Mouse (Mus musculus): ENCODE results near the gene Inpp4b.
"Not testable (repeated sequence)": the region's sequence is repeated elsewhere in the genome, so short reads cannot be mapped to it uniquely, and the experiment has no call there.

The Inpp4b gene

DNA sequence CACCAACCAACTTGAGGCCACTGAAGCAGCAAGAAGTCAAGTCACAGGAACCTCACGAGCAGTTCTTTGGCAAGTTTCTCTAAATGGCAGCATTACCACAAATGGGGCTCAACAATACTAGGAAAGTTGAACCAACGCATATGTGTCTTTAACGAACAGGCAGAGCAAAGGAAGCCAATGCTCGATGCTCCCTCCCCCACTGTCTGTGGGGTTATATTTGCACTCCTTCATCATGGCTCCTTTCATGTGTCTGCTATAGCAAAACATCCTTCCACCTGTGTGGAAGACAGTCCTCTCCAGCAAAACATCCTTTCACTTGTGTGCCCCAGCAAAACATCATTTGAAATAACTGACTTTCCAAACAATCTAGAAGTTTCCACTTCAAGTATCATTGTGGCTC, 440.4 kb downstream of the Inpp4b start:
- no peak for DNase-seq

GRCm38 (mm10) chr8:81784775-81785174, 442.4 kb downstream of the Inpp4b start:
- DNase-seq: no peak

DNA sequence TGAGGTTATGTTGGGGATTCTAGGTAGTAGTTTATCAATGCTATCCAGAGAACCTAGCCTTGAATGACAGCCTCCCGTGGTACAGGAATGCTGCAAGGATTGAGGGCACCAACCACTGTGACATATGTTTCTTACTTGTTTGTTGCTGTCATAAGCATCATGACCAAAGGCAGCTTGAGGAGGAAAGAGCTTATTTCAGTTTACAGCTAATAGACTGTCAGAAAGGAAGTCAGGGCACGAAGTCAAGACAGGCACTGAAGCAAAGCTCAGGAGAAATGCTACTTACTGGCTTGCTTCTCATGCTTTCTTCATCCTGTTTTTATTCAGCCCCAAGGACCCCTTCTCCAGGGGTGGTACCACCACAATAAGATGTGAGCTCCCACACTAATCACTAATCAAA, 446.1 kb downstream of the Inpp4b start:
- no peak for DNase-seq

- no peak for DNase-seq
Observed at GRCm38 (mm10) chr8:81792649-81793048, 450.3 kb downstream of the Inpp4b start.

GRCm38 (mm10) chr8:81798501-81798900, 456.1 kb downstream of the Inpp4b start:
- DNase-seq: no peak

- no peak for DNase-seq
Observed at GRCm38 (mm10) chr8:81800792-81801191, 458.4 kb downstream of the Inpp4b start.

DNA sequence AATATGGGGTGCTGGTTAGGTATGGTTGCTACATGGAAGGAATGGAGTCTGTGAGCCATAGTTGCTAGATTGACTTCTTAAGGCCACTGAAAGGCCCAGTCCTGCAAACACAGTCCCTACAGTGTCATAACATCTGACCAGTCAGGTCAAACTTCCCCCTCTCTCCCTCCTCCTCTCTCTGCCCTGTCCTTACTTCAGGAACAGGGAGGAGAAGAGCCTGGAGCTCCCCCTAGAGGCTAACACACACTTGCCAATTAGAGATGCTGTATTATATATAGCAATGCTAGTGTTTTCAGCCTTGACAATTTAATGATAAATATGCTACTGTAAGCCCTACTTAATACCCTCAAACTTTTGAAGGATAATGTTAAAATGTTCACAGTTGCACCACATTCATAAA, 464.4 kb downstream of the Inpp4b start:
- peak; percentile 21 for DNase-seq

GRCm38 (mm10) chr8:81807578-81807977, 465.2 kb downstream of the Inpp4b start:
- no peak for DNase-seq

- no peak for DNase-seq
Observed at GRCm38 (mm10) chr8:81808406-81808805, 466.1 kb downstream of the Inpp4b start.

GRCm38 (mm10) chr8:81809414-81809813, 467.1 kb downstream of the Inpp4b start:
- not testable (repeated sequence) for DNase-seq

DNA sequence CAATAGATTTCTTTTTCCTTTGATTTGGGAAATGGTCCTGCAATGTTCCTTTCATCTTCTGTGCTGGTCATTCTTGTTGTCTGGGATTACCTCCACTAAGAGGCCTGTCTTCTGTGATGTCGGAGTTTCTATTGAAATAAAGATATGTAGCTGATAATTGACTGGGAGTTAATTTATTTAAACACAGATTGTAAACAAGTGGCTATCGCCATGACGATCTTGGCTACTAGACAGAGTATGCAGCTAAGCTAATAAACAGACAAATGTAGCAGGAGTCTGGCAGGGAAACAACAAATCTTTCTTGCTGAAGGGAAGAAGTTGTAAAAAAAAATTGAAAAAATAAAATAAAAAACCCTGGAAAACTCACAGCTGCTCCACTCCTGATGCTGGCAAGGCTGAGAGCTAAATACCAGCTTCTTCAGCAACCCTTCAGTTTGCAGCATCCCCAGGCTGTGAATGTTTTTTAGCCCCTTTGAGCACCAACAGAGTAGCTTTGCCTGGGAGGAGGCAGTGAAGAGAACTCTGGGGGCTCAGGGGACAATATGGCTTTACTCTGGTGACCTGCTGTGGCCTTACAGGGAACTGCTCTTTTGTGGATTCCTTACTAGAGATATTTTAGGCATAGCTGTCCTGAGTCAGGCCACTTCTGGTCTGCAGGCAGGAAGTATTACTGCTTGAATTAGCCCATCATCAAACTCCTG, 469.8 kb downstream of the Inpp4b start:
- DNase-seq: no peak

- no peak for DNase-seq
Observed at GRCm38 (mm10) chr8:81814742-81815141, 472.4 kb downstream of the Inpp4b start.

GRCm38 (mm10) chr8:81815551-81815950, 473.2 kb downstream of the Inpp4b start:
- DNase-seq: no peak

DNA sequence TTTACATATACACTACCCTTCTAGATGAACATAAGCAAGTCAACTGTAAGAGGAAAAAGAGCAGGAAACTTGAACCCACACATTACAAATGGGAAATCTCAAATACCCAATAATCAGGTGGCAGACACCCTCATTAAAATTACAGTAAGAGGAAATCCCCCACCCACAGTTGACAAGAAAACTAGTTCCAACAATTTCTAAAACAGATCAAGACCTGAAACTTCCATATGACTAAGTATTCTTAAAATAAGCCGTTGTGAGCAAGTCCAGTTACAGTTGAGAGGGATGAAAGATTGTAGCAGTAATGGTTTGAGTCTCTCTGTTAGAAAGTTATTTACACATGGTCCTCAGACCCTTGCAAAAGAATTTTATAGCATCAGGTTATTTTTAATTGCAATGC, 480.8 kb downstream of the Inpp4b start:
- DNase-seq: no peak

DNA sequence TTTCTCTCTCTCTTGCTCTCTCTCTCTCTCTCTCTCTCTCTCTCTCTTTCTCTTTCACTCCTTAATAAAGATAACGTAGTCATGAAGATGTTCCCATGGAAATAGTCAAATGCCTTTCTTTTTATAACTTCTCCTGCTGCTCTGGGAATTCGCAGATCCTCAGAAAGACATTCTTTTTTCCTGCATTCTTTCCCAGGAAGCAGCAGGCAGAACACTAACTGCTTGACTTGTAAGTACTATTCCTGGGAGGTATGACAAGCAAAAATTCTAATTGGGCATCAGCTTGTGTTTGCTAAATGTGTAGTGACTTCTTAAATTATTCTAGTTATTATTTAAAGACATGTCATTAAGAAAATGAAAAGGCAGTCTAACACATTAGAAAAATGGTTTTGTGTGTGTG, 482.6 kb downstream of the Inpp4b start:
- no peak for DNase-seq

- DNase-seq: no peak
Observed at GRCm38 (mm10) chr8:81826406-81826805, 484.1 kb downstream of the Inpp4b start.

- DNase-seq: no peak
Observed at GRCm38 (mm10) chr8:81827306-81827913, 485.1 kb downstream of the Inpp4b start.

GRCm38 (mm10) chr8:81831430-81831829, 489.1 kb downstream of the Inpp4b start:
- DNase-seq: no peak

GRCm38 (mm10) chr8:81833852-81834251, 491.5 kb downstream of the Inpp4b start:
- no peak for DNase-seq

GRCm38 (mm10) chr8:81840512-81840911, 498.2 kb downstream of the Inpp4b start:
- no peak for DNase-seq

- DNase-seq: no peak
Observed at GRCm38 (mm10) chr8:81844104-81844982, 502.0 kb downstream of the Inpp4b start.

DNA sequence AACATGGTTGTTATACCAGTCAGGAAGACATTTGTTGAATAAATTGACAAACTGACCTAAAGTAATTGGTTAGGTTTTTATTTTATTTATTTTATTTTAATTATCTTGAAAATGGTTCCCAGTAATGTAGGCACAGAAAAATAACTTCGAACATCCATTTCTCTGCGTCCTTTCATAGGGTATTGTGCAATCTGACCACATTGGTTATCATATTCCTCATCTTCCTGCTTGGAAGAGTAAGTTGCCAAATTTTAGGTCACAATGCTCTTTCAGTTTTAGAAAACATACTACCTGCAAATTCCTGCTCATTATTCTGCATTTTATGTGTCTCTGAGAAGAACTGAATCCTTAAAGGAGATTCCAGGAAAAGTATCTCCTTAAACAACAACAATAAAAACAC, 505.6 kb downstream of the Inpp4b start:
- no peak for DNase-seq

DNA sequence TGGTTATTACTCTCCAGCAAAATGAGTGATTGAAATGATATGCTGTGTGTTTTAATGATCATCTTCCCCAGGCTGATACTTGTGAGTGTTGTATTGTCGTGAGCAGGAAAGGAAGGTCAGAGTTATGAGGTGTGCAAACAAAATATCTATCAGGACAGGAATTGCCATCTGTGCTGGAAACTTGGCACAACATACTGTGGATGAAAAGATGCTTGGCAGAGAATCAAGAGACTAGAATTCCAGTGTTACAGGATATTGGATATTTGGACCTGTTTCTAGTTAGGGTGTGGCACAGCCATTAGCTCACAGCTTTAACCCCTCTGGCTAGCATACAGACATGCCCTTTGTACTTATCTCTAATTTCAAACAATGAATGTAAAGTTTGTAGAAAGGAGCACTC, 507.6 kb downstream of the Inpp4b start:
- no peak for DNase-seq

DNA sequence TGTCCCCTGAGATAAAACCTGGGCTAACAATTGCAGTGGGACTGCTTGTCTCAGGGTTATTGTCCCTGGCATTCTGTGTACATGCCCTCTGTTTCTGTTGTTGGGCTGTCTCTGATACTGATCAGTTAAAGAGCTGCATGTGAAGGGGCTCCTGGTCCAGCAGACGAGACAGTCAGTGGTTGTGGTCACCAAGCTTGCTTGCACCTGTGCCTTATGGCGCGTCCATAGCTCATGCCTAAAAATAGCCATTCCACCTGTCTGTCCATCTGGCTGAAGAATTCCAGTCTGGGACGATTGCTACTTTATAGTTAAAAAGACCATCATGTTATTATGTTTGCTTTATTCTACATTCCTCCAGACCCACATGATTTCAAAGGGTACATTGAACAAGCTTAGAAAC, 510.8 kb downstream of the Inpp4b start:
- DNase-seq: no peak
